Mouse (Mus musculus) MEL (cell line): ENCODE measurements around the gene Cnpy3. TPM values are rescaled to one million over a fixed set of nuclear protein-coding genes. Genes with fewer than 3 reads are reported as not detected.

Experiments
- DNase-seq: peaks from one replicate; pipeline ENCODE4 v3.0.0; 2011; ENCODE audit warnings: low read depth, low spot score
- H3K27ac ChIP-seq: 2 replicates; pipeline ENCODE4 v1.5.1; 2012; ENCODE audit warnings: low read depth, mild to moderate bottlenecking, control low read depth, low read length, moderate library complexity; ENCODE audit not compliant: control insufficient read depth
- H3K27me3 ChIP-seq, 2 experiments: fragments of 150-350 bp in 1 of 2; sonication (generic) in 1 of 2; 2 replicates each; pipeline ENCODE4 v1.6.1; 2012; ENCODE audit warnings: low read length in 2 of 2, mild to moderate bottlenecking in 2 of 2, improper control_type of control experiment in 1 of 2, moderate library complexity in 1 of 2; ENCODE audit not compliant: insufficient read depth in 2 of 2, control insufficient read depth in 1 of 2
- H3K36me3 ChIP-seq, 2 experiments: 2 replicates each; pipeline ENCODE4 v1.6.1; 2012 to 2014; ENCODE audit warnings: low read length in 2 of 2, improper control_type of control experiment in 1 of 2, inconsistent platforms in 1 of 2, mild to moderate bottlenecking in 1 of 2; ENCODE audit not compliant: insufficient read depth in 2 of 2, control insufficient read depth in 1 of 2
- H3K4me1 ChIP-seq, 2 experiments: fragments of 150-350 bp in 1 of 2; sonication (generic) in 1 of 2; 2 replicates each; pipeline ENCODE4 v1.6.1; 2012; ENCODE audit warnings: low read length in 2 of 2, improper control_type of control experiment in 1 of 2, mild to moderate bottlenecking in 1 of 2; ENCODE audit not compliant: insufficient read depth in 2 of 2, control insufficient read depth in 1 of 2
- H3K4me3 ChIP-seq, 2 experiments: fragments of 150-350 bp in 1 of 2; sonication (generic) in 1 of 2; 2 replicates each; pipeline ENCODE4 v1.5.1; 2012; ENCODE audit warnings: low read depth in 2 of 2, low read length in 2 of 2, mild to moderate bottlenecking in 2 of 2, moderate library complexity in 2 of 2, control low read depth in 1 of 2, improper control_type of control experiment in 1 of 2; ENCODE audit not compliant: control insufficient read depth in 1 of 2, insufficient read depth in 1 of 2
- H3K79me2 ChIP-seq: 2 replicates; pipeline ENCODE4 v1.6.1; 2012; ENCODE audit warnings: mild to moderate bottlenecking, low read length, moderate library complexity; ENCODE audit not compliant: control insufficient read depth, poor library complexity, insufficient read depth
- H3K9ac ChIP-seq: 2 replicates; pipeline ENCODE4 v1.6.1; 2012; ENCODE audit warnings: low read depth, mild to moderate bottlenecking, control low read depth, low read length, moderate library complexity; ENCODE audit not compliant: control insufficient read depth, poor library complexity, severe bottlenecking
- H3K9me3 ChIP-seq: fragments of 150-350 bp; sonication (generic); replicated peaks from 2 replicates; pipeline ENCODE4 v1.6.1; 2012; ENCODE audit warnings: mild to moderate bottlenecking, low read length, improper control_type of control experiment, moderate library complexity; ENCODE audit not compliant: insufficient read depth
- BHLHE40 ChIP-seq: IDR thresholded peaks from 2 replicates; pipeline ENCODE4 v1.6.1; 2012; ENCODE audit warnings: low read depth, mild to moderate bottlenecking, inconsistent platforms, low read length, improper control_type of control experiment, borderline replicate concordance
- CTCF ChIP-seq, 3 experiments: IDR thresholded peaks in 2 of 3; conservative IDR thresholded peaks in 1 of 3; 2 replicates each; pipeline ENCODE4 v1.5.1; 2011 to 2012; ENCODE audit warnings: low read length in 3 of 3, low read depth in 2 of 3, mild to moderate bottlenecking in 2 of 3, improper control_type of control experiment in 1 of 3, inconsistent platforms in 1 of 3, mixed read lengths in 1 of 3, moderate library complexity in 1 of 3; ENCODE audit not compliant: control insufficient read depth in 1 of 3, insufficient read depth in 1 of 3, poor library complexity in 1 of 3, severe bottlenecking in 1 of 3
- EP300 ChIP-seq, 2 experiments: IDR thresholded peaks; 2 replicates each; pipeline ENCODE4 v1.6.1; 2011; ENCODE audit warnings: improper control_type of control experiment in 2 of 2, low read length in 2 of 2, low read depth in 1 of 2, mild to moderate bottlenecking in 1 of 2
- ETS1 ChIP-seq: IDR thresholded peaks from 2 replicates; pipeline ENCODE4 v1.6.1; 2012; ENCODE audit warnings: low read depth, mild to moderate bottlenecking, inconsistent platforms, low read length, improper control_type of control experiment, moderate library complexity
- GATA1 ChIP-seq: IDR thresholded peaks from 2 replicates; pipeline ENCODE4 v1.6.1; 2011; ENCODE audit warnings: low read depth, low read length, improper control_type of control experiment
- HCFC1 ChIP-seq: IDR thresholded peaks from 2 replicates; pipeline ENCODE4 v1.6.1; 2012; ENCODE audit warnings: low read depth, mild to moderate bottlenecking, inconsistent platforms, low read length, improper control_type of control experiment, moderate library complexity
- MAFK ChIP-seq: IDR thresholded peaks from 2 replicates; pipeline ENCODE4 v1.6.1; 2011; ENCODE audit warnings: low read depth, mild to moderate bottlenecking, low read length, improper control_type of control experiment, borderline replicate concordance
- MAX ChIP-seq: IDR thresholded peaks from 2 replicates; pipeline ENCODE4 v1.6.1; 2011; ENCODE audit warnings: low read length, improper control_type of control experiment
- MEF2A ChIP-seq: IDR thresholded peaks from 2 replicates; pipeline ENCODE4 v1.6.1; 2014; ENCODE audit warnings: low read depth, mild to moderate bottlenecking, inconsistent platforms, low read length, improper control_type of control experiment; ENCODE audit not compliant: poor library complexity, insufficient replicate concordance, severe bottlenecking; ENCODE audit errors: extremely low read depth
- MYB ChIP-seq: IDR thresholded peaks from 2 replicates; pipeline ENCODE4 v1.6.1; 2011; ENCODE audit warnings: mild to moderate bottlenecking, low read depth, low read length, improper control_type of control experiment
- NELFE ChIP-seq: IDR thresholded peaks from 2 replicates; pipeline ENCODE4 v1.6.1; 2011; ENCODE audit warnings: low read depth, low read length, improper control_type of control experiment
- NRF1 ChIP-seq: IDR thresholded peaks from 2 replicates; pipeline ENCODE4 v1.6.1; 2014; ENCODE audit warnings: low read depth, mild to moderate bottlenecking, inconsistent platforms, low read length, improper control_type of control experiment, moderate library complexity; ENCODE audit not compliant: poor library complexity, insufficient read depth, severe bottlenecking
- POLR2A ChIP-seq, 2 experiments: IDR thresholded peaks; 2 replicates each; pipeline ENCODE4 v1.6.1; 2011 to 2012; ENCODE audit warnings: low read length in 2 of 2, mild to moderate bottlenecking in 2 of 2, control low read depth in 1 of 2, improper control_type of control experiment in 1 of 2, low read depth in 1 of 2, moderate library complexity in 1 of 2; ENCODE audit not compliant: control insufficient read depth in 1 of 2, insufficient read depth in 1 of 2, poor library complexity in 1 of 2
- POLR2AphosphoS2 ChIP-seq: IDR thresholded peaks from 2 replicates; pipeline ENCODE4 v1.6.1; 2011; ENCODE audit warnings: low read length, improper control_type of control experiment
- RAD21 ChIP-seq: IDR thresholded peaks from 2 replicates; pipeline ENCODE4 v1.6.1; 2011; ENCODE audit warnings: mild to moderate bottlenecking, low read depth, low read length, improper control_type of control experiment
- RCOR1 ChIP-seq: IDR thresholded peaks from 2 replicates; pipeline ENCODE4 v1.6.1; 2012; ENCODE audit warnings: low read depth, mild to moderate bottlenecking, inconsistent platforms, low read length, improper control_type of control experiment
- SMC3 ChIP-seq: IDR thresholded peaks from 2 replicates; pipeline ENCODE4 v1.6.1; 2011; ENCODE audit warnings: low read depth, low read length, improper control_type of control experiment
- TAL1 ChIP-seq: IDR thresholded peaks from 2 replicates; pipeline ENCODE4 v1.6.1; 2012; ENCODE audit warnings: mild to moderate bottlenecking, inconsistent platforms, low read length, moderate library complexity, mixed read lengths
- ZC3H11A ChIP-seq: IDR thresholded peaks from 2 replicates; pipeline ENCODE4 v1.6.1; 2012; ENCODE audit warnings: low read depth, mild to moderate bottlenecking, inconsistent platforms, low read length, improper control_type of control experiment
- polyA plus RNA-seq, 2 experiments: library from polyadenylated mRNA; stranded (reverse) in 1 of 2; unstranded in 1 of 2; fragments of >175 nt in 1 of 2; fragments of >200 nt in 1 of 2; gene quantifications; 2 replicates each; pipeline versions ENCODE4 v1.2.1 to v1.2.4; 2012; ENCODE audit warnings: low replicate concordance in 2 of 2, low read depth in 1 of 2; ENCODE audit not compliant: insufficient read length in 2 of 2, insufficient read depth in 1 of 2, missing spikeins in 1 of 2
- total RNA-seq: library from RNA; depleted of rRNA; stranded (reverse); fragments of 300-350 nt; gene quantifications from 2 replicates; pipeline ENCODE4 v1.2.3, GENCODE M21; 2012

The Cnpy3 gene
- total and polyA plus RNA-seq, 3 experiments: 61.4 to 90.2 TPM; not detected in 1

DNA sequence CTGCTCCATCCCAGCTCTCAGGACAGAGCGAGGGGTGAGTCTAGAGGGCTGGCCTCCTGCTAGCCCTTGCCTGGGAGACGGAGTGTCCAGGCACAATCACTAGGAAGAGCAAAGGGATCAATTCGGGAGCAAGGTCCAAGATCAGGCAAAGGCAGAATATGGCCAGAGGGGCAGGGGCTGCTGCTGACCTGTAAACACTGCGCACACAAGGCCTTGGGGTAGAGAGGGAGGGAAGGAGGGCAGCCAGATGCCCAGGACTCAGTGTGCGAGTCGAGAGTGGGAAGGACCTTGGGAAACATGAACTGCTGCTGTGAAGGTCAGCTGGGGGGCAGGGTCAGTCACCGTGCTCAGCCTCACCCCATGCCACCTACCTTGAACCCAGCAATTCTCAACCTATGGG is 16.7 kb downstream of the Cnpy3 start:
- Histone ChIP-seq H3K9me3 (no peaks in the 10 kb centered on the region), H3K4me3 (no peak overlapping the region), H3K79me2 (no peaks in the 10 kb centered on the region), H3K27ac (no peak overlapping the region)
- TF ChIP-seq BHLHE40 (no peak), MEF2A (no peak), GATA1 (no peak), TAL1 (no peak), MYB (no peak), POLR2A (IDR thresholded peaks at IDR 0.05; ENCODE audit: control insufficient read depth in 1 of 2, insufficient read depth in 1 of 2, low read depth in 1 of 2, low read length in 2 of 2, poor library complexity in 1 of 2) (no peak), EP300 (IDR thresholded peaks at IDR 0.05; ENCODE audit: low read depth in 1 of 2, low read length in 2 of 2) (no peak), CTCF (IDR thresholded peaks at IDR 0.05 in 2 of 3, conservative IDR thresholded peaks at IDR 0.05 in 1 of 3; ENCODE audit: control insufficient read depth in 1 of 3, insufficient read depth in 1 of 3, low read depth in 2 of 3, low read length in 3 of 3, poor library complexity in 1 of 3, severe bottlenecking in 1 of 3) (no peak), MAFK (no peak), ETS1 (no peak), POLR2AphosphoS2 (no peak), HCFC1 (no peak), RCOR1 (no peak), NELFE (no peak), RAD21 (no peak), SMC3 (no peak), ZC3H11A (no peak)
- TF ChIP-seq, all 39 proteins: peak for 0
- H3K27me3 ChIP-seq: no peaks in the 10 kb centered on the region
- H3K9ac ChIP-seq: no peak overlapping the region
- DNase-seq: no peak
- H3K4me1 ChIP-seq: no peaks in the 10 kb centered on the region
- no peaks in the 10 kb centered on the region; a peak in 2 of 4 replicates for H3K36me3 ChIP-seq

DNA sequence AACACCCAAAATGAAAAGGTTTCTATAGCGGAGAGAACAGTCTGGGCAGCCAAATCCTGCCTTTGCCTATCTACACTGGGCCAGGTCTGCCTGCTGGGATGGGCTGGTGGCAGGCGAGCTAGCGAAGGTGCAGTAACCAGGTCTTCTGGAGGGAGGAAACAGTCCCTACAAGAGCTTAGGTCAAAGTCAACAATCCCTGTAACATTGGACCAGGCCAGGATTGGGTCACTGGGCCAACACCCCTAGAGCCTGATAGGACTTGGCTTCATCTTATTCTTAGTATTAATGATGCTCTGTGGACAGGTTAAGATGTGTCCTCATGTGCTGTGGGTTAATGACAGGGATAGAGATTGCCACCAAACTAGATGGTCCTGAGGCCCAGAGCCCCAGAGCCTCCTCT is 18.0 kb downstream of the Cnpy3 start:
- Histone ChIP-seq H3K79me2 (no peaks in the 10 kb centered on the region), H3K4me3 (no peak overlapping the region), H3K4me1 (no peaks in the 10 kb centered on the region), H3K9me3 (no peaks in the 10 kb centered on the region), H3K9ac (no peak overlapping the region), H3K27me3 (no peaks in the 10 kb centered on the region), H3K36me3 (no peaks in the 10 kb centered on the region; a peak in 2 of 4 replicates), H3K27ac (no peak overlapping the region)
- DNase-seq: no peak
- TF ChIP-seq NRF1 (no peak), MAX (no peak), ZC3H11A (no peak)
